Comparison of ENCODE assay signal across 7 mouse cellular contexts in the genomic region with DNA sequence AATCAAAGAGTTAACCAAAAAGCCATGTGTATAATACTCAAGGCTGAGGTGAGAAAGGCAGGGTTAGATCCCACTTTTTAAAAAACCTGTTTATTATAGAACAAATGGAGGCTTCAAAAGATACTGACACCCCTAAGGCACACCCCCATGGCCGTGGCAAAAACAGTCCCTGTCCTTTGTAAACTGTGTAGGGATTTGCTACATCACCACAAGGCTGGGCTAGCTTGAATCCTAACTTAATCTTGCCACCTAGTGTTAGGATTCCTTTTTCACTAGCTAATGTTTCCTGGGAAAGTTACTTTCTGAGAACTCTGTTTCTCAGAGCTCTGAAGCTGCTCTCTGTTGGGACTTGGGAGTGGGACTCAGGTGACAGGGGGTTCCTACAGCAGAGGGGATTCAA. TPM values are rescaled to one million over a fixed set of nuclear protein-coding genes. Genes with fewer than 3 reads are reported as not detected.
DNase-seq lines count a peak whose midpoint lies in the region; ATAC-seq lines count a peak whose summit lies in the region.

No protein-coding gene starts in this region.

- peaks cover 11% of the 10 kb centered on the region for H3K4me1 ChIP-seq in lung, embryonic 16.5 days (replicated peaks; ENCODE audit: control insufficient read depth, insufficient read depth, low read length)

- ATAC-seq in lung, embryonic 16.5 days (ENCODE audit: low read depth) = 0 out of 2 replicates have a peak, but pooled peaks have one; percentile 32
- ATAC-seq in activated CD4-positive, CD25-positive, alpha-beta regulatory T cell, adult 4 months = no peak

- no peaks in the 10 kb centered on the region for H3K36me3 ChIP-seq in lung, embryonic 16.5 days (ENCODE audit: control insufficient read depth, insufficient read depth, low read length)

- intact Hi-C loops in heart, postnatal 10 days (cut with DNase I) = loop anchor here (1.0 to 2.0 kb wide), 4 partner anchors 93 to 313 kb away; no protein-coding TSS in a partner anchor

- H3K27me3 ChIP-seq in lung, embryonic 16.5 days (ENCODE audit: control insufficient read depth, insufficient read depth, low read depth, low read length) = peaks cover 72% of the 10 kb centered on the region

- H3K9me3 ChIP-seq in lung, embryonic 16.5 days (ENCODE audit: control insufficient read depth, low read length) = no peaks in the 10 kb centered on the region

- no peak overlapping the region for H3K27ac ChIP-seq in lung, embryonic 16.5 days (ENCODE audit: low read length)

- peak; percentile 23 for DNase-seq in right cerebral cortex, adult 18-20 months
- DNase-seq in right cerebral cortex, postnatal 14 days = no peak
- DNase-seq in embryo, embryonic 11 days = peak; percentile 75
- peak; percentile 47 to 52 for DNase-seq in heart, postnatal 10 days
- no peak for DNase-seq in testis, postnatal 14 days (ENCODE audit: low spot score)

- H3K4me3 ChIP-seq in lung, embryonic 16.5 days (ENCODE audit: low read length) = no peak overlapping the region

- no peak overlapping the region for H3K9ac ChIP-seq in lung, embryonic 16.5 days (ENCODE audit: low read length)

- no peak overlapping the region for H3K4me2 ChIP-seq in lung, embryonic 16.5 days (ENCODE audit: low read depth, low read length)

- WGBS in lung, embryonic 16.5 days = 3% methylated on average over 1 of the region's 1 CpGs

RNA-seq across cellular contexts. Expression of a gene that starts 1.2 kb away (rescaled TPM):
- total RNA-seq in heart, postnatal 10 days (2021) = 1 to 10 TPM; 8.4 to 8.5 TPM
- polyA plus RNA-seq in lung, embryonic 16.5 days (2015; fragmentation: Nextera tagmentation; extraction: Ambion mirVana) = 4.4 and 7.1 TPM in 2 replicates
- under 1 TPM in 1 of 2 experiments, not detected in 1; 0.63 TPM for polyA plus RNA-seq in activated CD4-positive, CD25-positive, alpha-beta regulatory T cell, adult 4 months (2017; shearing (Covaris generic))

RNA-seq across cellular contexts. Expression of a gene that starts 18.1 kb away (rescaled TPM):
- 10 to 100 TPM; 10.8 to 11.5 TPM for total RNA-seq in heart, postnatal 10 days (2021)
- 26.1 and 27.4 TPM in 2 replicates for polyA plus RNA-seq in lung, embryonic 16.5 days (2015; fragmentation: Nextera tagmentation; extraction: Ambion mirVana)
- polyA plus RNA-seq in activated CD4-positive, CD25-positive, alpha-beta regulatory T cell, adult 4 months (2017; shearing (Covaris generic)) = 10 to 100 TPM; 26.8 to 32.4 TPM

Comparison
In these comparisons a context has a peak if more than half of its experiments do, and no peak if none do; other contexts are left out.
1. DNase-seq: peak in right cerebral cortex, adult 18-20 months (single experiment), embryo, embryonic 11 days (single experiment) and heart, postnatal 10 days (2 of 2); none in right cerebral cortex, postnatal 14 days (single experiment) and testis, postnatal 14 days (single experiment).